14 mouse cellular contexts compared by ENCODE assay signal in genomic region chr13:101373581-101374189, GRCm38 (mm10).
DNase-seq lines count a peak whose midpoint lies in the region; ATAC-seq and TF ChIP-seq lines count a peak whose summit lies in the region.
"Had no signal": no experiment of that assay in that cellular context is flagged by ENCODE, and none has a peak within 500 bp of the region (broad histone marks: within the 10 kb centered on the region; RNA-seq: fewer than 3 reads in every experiment).

No protein-coding gene starts in this region.

- H3K36me3 ChIP-seq in forebrain, embryonic 15.5 days, result no peaks in the 10 kb centered on the region
- no peaks in the 10 kb centered on the region for H3K36me3 ChIP-seq in forebrain, embryonic 11.5 days (ENCODE audit: control insufficient read depth, insufficient read depth, low read length)
- H3K36me3 ChIP-seq in forebrain, embryonic 16.5 days (ENCODE audit: control insufficient read depth, insufficient read depth), result no peaks in the 10 kb centered on the region
- no peaks in the 10 kb centered on the region for H3K36me3 ChIP-seq in stomach, postnatal 0 days (ENCODE audit: control insufficient read depth, insufficient read depth, low read length)
- H3K36me3 ChIP-seq: liver, embryonic 15.5 days had no signal

- no peak overlapping the region for H3K27ac ChIP-seq in forebrain, embryonic 15.5 days (replicated peaks)
- H3K27ac ChIP-seq in forebrain, embryonic 11.5 days (ENCODE audit: low read depth, low read length), result no peak overlapping the region
- no peak overlapping the region for H3K27ac ChIP-seq in forebrain, embryonic 16.5 days (ENCODE audit: low read length)
- no peak overlapping the region for H3K27ac ChIP-seq in stomach, postnatal 0 days (replicated peaks)
- H3K27ac ChIP-seq: liver, embryonic 15.5 days had no signal

- H3K4me1 ChIP-seq in forebrain, embryonic 15.5 days, result no peaks in the 10 kb centered on the region
- H3K4me1 ChIP-seq in forebrain, embryonic 11.5 days (replicated peaks; ENCODE audit: control insufficient read depth, insufficient read depth, low read length), result no peaks in the 10 kb centered on the region
- H3K4me1 ChIP-seq in lung, adult 2 months (ENCODE audit: control insufficient read depth, insufficient read depth, low read length), result no peaks in the 10 kb centered on the region
- no peaks in the 10 kb centered on the region for H3K4me1 ChIP-seq in forebrain, embryonic 16.5 days (replicated peaks; ENCODE audit: control insufficient read depth, insufficient read depth, low read length)
- no peaks in the 10 kb centered on the region for H3K4me1 ChIP-seq in stomach, postnatal 0 days (replicated peaks; ENCODE audit: control insufficient read depth, insufficient read depth)
- H3K4me1 ChIP-seq: liver, embryonic 15.5 days had no signal

- no peak overlapping the region for H3K4me3 ChIP-seq in forebrain, embryonic 15.5 days
- H3K4me3 ChIP-seq in forebrain, embryonic 11.5 days (ENCODE audit: low read depth, low read length), result no peak overlapping the region
- H3K4me3 ChIP-seq in lung, adult 2 months (replicated peaks; ENCODE audit: extremely low read depth, low read depth, low read length), result no peak overlapping the region
- no peak overlapping the region for H3K4me3 ChIP-seq in forebrain, embryonic 16.5 days (replicated peaks; ENCODE audit: low read length)
- no peak overlapping the region for H3K4me3 ChIP-seq in stomach, postnatal 0 days (ENCODE audit: low read depth, low read length)
- H3K4me3 ChIP-seq: erythroblast, embryonic 14.5 days; liver, embryonic 15.5 days had no signal

- TF ChIP-seq EP300 in stomach, postnatal 0 days (optimal IDR thresholded peaks at IDR 0.05), result no peak

- H3K9ac ChIP-seq in forebrain, embryonic 15.5 days (replicated peaks), result no peak overlapping the region
- no peak overlapping the region for H3K9ac ChIP-seq in forebrain, embryonic 11.5 days (ENCODE audit: low read length)
- H3K9ac ChIP-seq in forebrain, embryonic 16.5 days (replicated peaks; ENCODE audit: low read depth, low read length), result no peak overlapping the region
- H3K9ac ChIP-seq in stomach, postnatal 0 days (ENCODE audit: low read length), result no peak overlapping the region
- H3K9ac ChIP-seq: liver, embryonic 15.5 days had no signal

- no peak for TF ChIP-seq CTCF in lung, adult 2 months (IDR thresholded peaks at IDR 0.05; ENCODE audit: insufficient read depth, low read length)
- no peak for TF ChIP-seq CTCF in stomach, postnatal 0 days (IDR thresholded peaks at IDR 0.05; ENCODE audit: low read depth)

- no peaks in the 10 kb centered on the region for H3K9me3 ChIP-seq in forebrain, embryonic 15.5 days
- H3K9me3 ChIP-seq in forebrain, embryonic 11.5 days (ENCODE audit: control insufficient read depth, low read length), result no peaks in the 10 kb centered on the region
- no peaks in the 10 kb centered on the region for H3K9me3 ChIP-seq in forebrain, embryonic 16.5 days (ENCODE audit: control insufficient read depth, low read length)
- H3K9me3 ChIP-seq in stomach, postnatal 0 days (ENCODE audit: control insufficient read depth, low read length), result no peaks in the 10 kb centered on the region
- H3K9me3 ChIP-seq: liver, embryonic 15.5 days had no signal

- ATAC-seq in forebrain, embryonic 15.5 days (replicated peaks), result peak; percentile 74
- ATAC-seq in forebrain, embryonic 11.5 days (replicated peaks; ENCODE audit: low FRiP score), result no peak
- peak; percentile 72 for ATAC-seq in forebrain, embryonic 16.5 days
- 0 out of 2 replicates have a peak, but pooled peaks have one; percentile 29 for ATAC-seq in stomach, postnatal 0 days (ENCODE audit: low FRiP score, low TSS enrichment)
- ATAC-seq: hindbrain, embryonic 16.5 days had no signal

- DNase-seq in forebrain, embryonic 11.5 days (ENCODE audit: low spot score), result no peak
- DNase-seq in lung, adult 2 months, result peak; percentile 8
- no peak for DNase-seq in lung, postnatal 4 days
- peak; percentile 29 for DNase-seq in stomach, postnatal 0 days (ENCODE audit: low spot score)
- DNase-seq in frontal cortex, postnatal 25 days (ENCODE audit: low spot score in 2 of 2), result no peak
- DNase-seq: kidney, adult 9 months; spleen, adult 18-20 months; thymus, adult 2 months had no signal

- WGBS in forebrain, embryonic 15.5 days, result 55% methylated on average over 5 of the region's 5 CpGs
- WGBS in forebrain, embryonic 11.5 days, result 78% methylated on average over 5 of the region's 5 CpGs
- 74% methylated on average over 5 of the region's 5 CpGs for WGBS in lung, adult 2 months
- WGBS in forebrain, embryonic 16.5 days, result 57% methylated on average over 5 of the region's 5 CpGs
- WGBS in stomach, postnatal 0 days, result 37% methylated on average over 5 of the region's 5 CpGs

- H3K4me2 ChIP-seq in forebrain, embryonic 15.5 days (replicated peaks), result no peak overlapping the region
- no peak overlapping the region for H3K4me2 ChIP-seq in forebrain, embryonic 11.5 days (ENCODE audit: low read depth, low read length, severe bottlenecking)
- H3K4me2 ChIP-seq in forebrain, embryonic 16.5 days (ENCODE audit: low read length), result no peak overlapping the region
- H3K4me2 ChIP-seq in stomach, postnatal 0 days (replicated peaks; ENCODE audit: low read depth), result no peak overlapping the region
- H3K4me2 ChIP-seq: liver, embryonic 15.5 days; midbrain, embryonic 11.5 days had no signal

- no peaks in the 10 kb centered on the region for H3K27me3 ChIP-seq in forebrain, embryonic 15.5 days
- H3K27me3 ChIP-seq in forebrain, embryonic 11.5 days (ENCODE audit: control insufficient read depth, insufficient read depth, low read length), result no peaks in the 10 kb centered on the region
- H3K27me3 ChIP-seq in forebrain, embryonic 16.5 days (replicated peaks; ENCODE audit: control insufficient read depth, insufficient read depth, low read length), result no peaks in the 10 kb centered on the region
- H3K27me3 ChIP-seq in stomach, postnatal 0 days (ENCODE audit: control insufficient read depth, insufficient read depth, low read length), result no peaks in the 10 kb centered on the region
- H3K27me3 ChIP-seq: liver, embryonic 15.5 days had no signal

- no peak for TF ChIP-seq POLR2A in lung, adult 2 months (IDR thresholded peaks at IDR 0.05; ENCODE audit: borderline replicate concordance, extremely low read depth, low read depth, low read length)

Comparison
In these comparisons a context has a peak if more than half of its experiments do, and no peak if none do; other contexts are left out.
1. DNase-seq: peak in lung, adult 2 months (single experiment) and stomach, postnatal 0 days (single experiment); none in forebrain, embryonic 11.5 days (single experiment), lung, postnatal 4 days (0 of 2) and frontal cortex, postnatal 25 days (0 of 2).